Mouse (Mus musculus) bone marrow, adult 2 months (tissue): ENCODE measurements around the gene Tango2. TPM values are rescaled to one million over a fixed set of nuclear protein-coding genes. Genes with fewer than 3 reads are reported as not detected.
A peak's percentile ranks its signal among the peaks of the same experiment; 100 is the strongest.
"Not testable (repeated sequence)": the region's sequence is repeated elsewhere in the genome, so short reads cannot be mapped to it uniquely, and the experiment has no call there.

Experiments used
- H3K27ac ChIP-seq: fragments of 200-500 bp; 2 replicates; pipeline ENCODE4 v1.5.1; 2012; ENCODE audit warnings: low read depth, mild to moderate bottlenecking, control low read depth, inconsistent platforms, low read length; ENCODE audit not compliant: control insufficient read depth, poor library complexity, insufficient read depth
- H3K4me1 ChIP-seq: fragments of 200-500 bp; 2 replicates; pipeline ENCODE4 v1.6.1; 2011; ENCODE audit warnings: low read length; ENCODE audit not compliant: control insufficient read depth, insufficient read depth
- H3K4me3 ChIP-seq: fragments of 200-500 bp; replicated peaks from 2 replicates; pipeline ENCODE3; 2011; ENCODE audit warnings: mild to moderate bottlenecking, low read depth, low read length, control low read depth; ENCODE audit not compliant: control insufficient read depth
- CTCF ChIP-seq: fragments of 200-500 bp; IDR thresholded peaks from 2 replicates; pipeline ENCODE4 v1.5.1; 2011; ENCODE audit warnings: low read length, control low read depth; ENCODE audit not compliant: control insufficient read depth, insufficient read depth
- POLR2A ChIP-seq: fragments of 200-500 bp; IDR thresholded peaks from 2 replicates; pipeline ENCODE4 v1.6.1; 2011; ENCODE audit warnings: low read depth, mild to moderate bottlenecking, control low read depth, low read length, borderline replicate concordance; ENCODE audit not compliant: control insufficient read depth
- WGBS: fragments of 180-500 bp; shearing (Covaris S2); methylation state at CpG from one replicate; pipeline ENCODE4 v1.1.7; 2018; 5-methylcytosine and 5-hydroxymethylcytosine counted together
- polyA plus RNA-seq: library from polyadenylated mRNA; stranded (reverse); fragments of >200 nt; gene quantifications from 2 replicates; pipeline ENCODE4 v1.2.4, GENCODE M21; 2011; ENCODE audit warnings: low replicate concordance; ENCODE audit not compliant: missing spikeins, insufficient read depth, insufficient read length

Tango2 gene
- polyA plus RNA-seq, 1 experiment: 54.7 TPM

DNA sequence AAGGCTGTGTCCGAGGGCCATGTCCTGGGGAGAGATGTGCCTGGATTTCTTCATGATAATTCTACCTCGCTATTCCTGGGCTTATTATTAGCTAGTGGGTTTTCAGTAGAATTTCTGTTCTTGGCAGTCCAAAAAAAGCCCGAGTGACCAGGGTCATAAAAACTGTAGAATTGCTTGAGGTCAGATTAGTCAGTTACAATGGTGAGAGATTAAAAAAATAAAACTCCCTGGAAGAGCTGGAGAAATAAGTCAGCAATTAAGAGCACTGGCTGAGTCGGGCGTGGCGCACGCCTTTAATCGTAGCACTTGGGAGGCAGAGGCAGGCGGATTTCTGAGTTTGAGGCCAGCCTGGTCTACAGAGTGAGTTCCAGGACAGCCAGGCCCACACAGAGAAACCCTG lies 20.0 kb downstream of the Tango2 start:
- Histone ChIP-seq H3K4me3 (no peak overlapping the region), H3K4me1 (no peaks in the 10 kb centered on the region)

DNA sequence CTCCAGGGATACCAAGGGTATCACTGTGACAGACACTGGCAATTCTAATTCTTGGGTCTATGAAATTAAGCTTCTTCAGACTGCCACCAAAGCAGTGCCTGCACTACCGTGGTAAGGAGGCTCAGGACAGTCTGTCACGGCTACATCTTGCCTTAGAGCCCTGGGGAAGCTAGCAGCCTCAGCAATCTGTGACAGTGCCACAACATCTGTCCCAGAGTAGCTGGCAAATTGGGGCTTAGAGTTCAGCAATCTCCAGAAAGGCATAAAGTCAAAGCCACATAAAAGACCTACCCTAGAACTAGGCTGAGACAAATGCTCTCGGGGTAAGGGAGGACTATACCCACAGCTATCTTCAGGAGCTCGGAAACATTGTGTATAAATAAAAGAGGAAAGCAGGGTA lies 22.2 kb downstream of the Tango2 start:
- no peak overlapping the region for H3K4me3 ChIP-seq
- no peak for TF ChIP-seq POLR2A
- no peak for TF ChIP-seq CTCF
- no peaks in the 10 kb centered on the region for H3K4me1 ChIP-seq
- WGBS: 80% methylated on average over 4 of the region's 4 CpGs
- H3K27ac ChIP-seq: no peak overlapping the region

More for the DNA sequence above, 20.0 kb downstream of the Tango2 start:
- H3K27ac ChIP-seq: no peak overlapping the region
- 93% methylated on average over 9 of the region's 9 CpGs for WGBS
- TF ChIP-seq CTCF (no peak), POLR2A (no peak)

DNA sequence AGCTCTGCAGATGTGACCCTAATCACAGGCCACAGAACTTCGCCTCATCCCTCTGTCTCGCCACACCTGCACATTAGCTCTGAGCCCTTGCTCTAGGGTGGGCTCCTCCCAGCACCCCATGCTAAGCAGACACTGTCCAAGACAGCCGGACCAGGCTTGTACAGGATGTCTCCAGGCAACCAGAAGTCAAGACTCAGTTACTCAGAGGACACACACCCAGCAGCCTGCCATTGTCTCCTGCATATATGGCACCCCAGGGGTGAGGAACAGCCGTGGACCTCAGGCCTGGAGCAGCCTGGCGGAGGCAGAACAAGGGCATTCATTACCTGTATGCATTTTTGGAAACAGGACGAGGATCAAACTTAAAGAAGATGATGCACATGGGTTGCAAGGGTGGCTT lies 23.9 kb downstream of the Tango2 start:
- H3K4me1 ChIP-seq: no peaks in the 10 kb centered on the region
- TF ChIP-seq CTCF (no peak), POLR2A (no peak)
- 93% methylated on average over 6 of the region's 6 CpGs for WGBS
- no peak overlapping the region for H3K4me3 ChIP-seq
- no peak overlapping the region for H3K27ac ChIP-seq

- Histone ChIP-seq H3K4me3 (no peak overlapping the region), H3K27ac (no peak overlapping the region), H3K4me1 (no peaks in the 10 kb centered on the region)
- TF ChIP-seq POLR2A (no peak), CTCF (no peak)
- 83% methylated on average over 2 of the region's 2 CpGs for WGBS
These were observed 24.4 kb downstream of the Tango2 start for GRCm38 (mm10) chr16:18323460-18323859.

DNA sequence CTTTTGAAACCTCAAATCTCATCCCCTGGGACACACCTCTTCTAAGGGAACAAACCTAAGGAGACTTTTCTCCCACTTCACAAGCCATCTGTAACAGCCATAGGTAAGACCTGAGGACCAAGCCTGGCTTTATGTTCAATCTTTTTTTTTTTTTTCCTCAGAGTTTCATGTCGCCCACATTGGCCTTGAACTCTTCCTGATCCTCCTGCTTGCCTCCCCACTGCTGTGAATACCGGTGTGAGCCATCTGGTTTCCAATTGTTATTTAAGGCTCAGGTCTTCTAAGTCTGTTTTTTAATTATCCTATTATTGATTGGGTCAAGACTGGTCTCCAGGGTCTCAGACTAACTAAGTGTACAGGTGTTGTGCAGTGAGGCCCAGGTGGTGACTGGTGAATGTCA lies 26.5 kb downstream of the Tango2 start:
- H3K4me1 ChIP-seq: no peaks in the 10 kb centered on the region
- no peak overlapping the region for H3K27ac ChIP-seq
- 84% methylated on average over 2 of the region's 2 CpGs for WGBS
- no peak for TF ChIP-seq CTCF
- TF ChIP-seq POLR2A: no peak
- H3K4me3 ChIP-seq: no peak overlapping the region

GRCm38 (mm10) chr16:18318992-18319391 lies 28.9 kb downstream of the Tango2 start:
- no peak overlapping the region for H3K27ac ChIP-seq
- TF ChIP-seq CTCF: no peak
- TF ChIP-seq POLR2A: no peak
- 75% methylated on average over 3 of the region's 3 CpGs for WGBS

GRCm38 (mm10) chr16:18308159-18308558 lies 39.7 kb downstream of the Tango2 start:
- Histone ChIP-seq H3K4me1 (no peaks in the 10 kb centered on the region), H3K27ac (no peak overlapping the region), H3K4me3 (no peak overlapping the region)
- WGBS: 41% methylated on average over 1 of the region's 1 CpGs
- TF ChIP-seq CTCF (no peak), POLR2A (no peak)

More at GRCm38 (mm10) chr16:18318992-18319391, 28.9 kb downstream of the Tango2 start:
- Histone ChIP-seq H3K4me3 (no peak overlapping the region), H3K4me1 (no peaks in the 10 kb centered on the region)

DNA sequence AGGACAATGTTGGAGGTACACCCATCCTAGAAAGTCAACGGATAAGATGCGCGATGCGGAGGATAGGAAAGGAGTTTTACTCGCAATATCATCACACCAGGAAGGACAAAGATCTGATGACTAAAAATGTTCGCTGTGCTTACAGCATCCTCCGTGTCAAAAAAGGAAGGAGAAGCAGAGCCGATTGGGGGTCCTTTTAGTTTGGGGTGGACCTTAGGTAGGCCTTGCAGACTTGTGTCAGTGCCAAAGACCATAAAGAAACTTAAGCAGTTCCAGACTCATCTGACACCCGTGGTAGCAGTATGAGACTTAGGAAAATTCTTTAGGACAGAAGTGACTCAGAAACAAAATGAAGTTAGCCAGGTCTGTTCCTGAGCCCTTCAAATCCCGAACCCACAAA lies 58.3 kb downstream of the Tango2 start:
- Histone ChIP-seq H3K4me3 (peak overlapping the region; percentile 50), H3K27ac (peak overlapping the region; percentile 59)
- under 1% methylated on average over 10 of the region's 10 CpGs for WGBS
- not testable (repeated sequence) for H3K4me1 ChIP-seq

- Histone ChIP-seq H3K27ac (peak within 1 kb of the TSS; percentile 93), H3K4me3 (peak within 1 kb of the TSS; percentile 98), H3K4me1 (peaks cover 2% of the 10 kb centered on the region)
- TF ChIP-seq POLR2A (peak; percentile 51; the same call in 1 of the 2 replicates), CTCF (no peak)
- WGBS: under 1% methylated on average over 70 of the region's 71 CpGs
These were observed 58.8 kb downstream of the Tango2 start, which contains the start of gene Dgcr8 for GRCm38 (mm10) chr16:18289067-18289588. Gene Dgcr8, minus strand, starts transcription at chr16:18289246.
